Mouse (Mus musculus): ENCODE measurements around the gene Ptger1.

The Ptger1 gene

DNA sequence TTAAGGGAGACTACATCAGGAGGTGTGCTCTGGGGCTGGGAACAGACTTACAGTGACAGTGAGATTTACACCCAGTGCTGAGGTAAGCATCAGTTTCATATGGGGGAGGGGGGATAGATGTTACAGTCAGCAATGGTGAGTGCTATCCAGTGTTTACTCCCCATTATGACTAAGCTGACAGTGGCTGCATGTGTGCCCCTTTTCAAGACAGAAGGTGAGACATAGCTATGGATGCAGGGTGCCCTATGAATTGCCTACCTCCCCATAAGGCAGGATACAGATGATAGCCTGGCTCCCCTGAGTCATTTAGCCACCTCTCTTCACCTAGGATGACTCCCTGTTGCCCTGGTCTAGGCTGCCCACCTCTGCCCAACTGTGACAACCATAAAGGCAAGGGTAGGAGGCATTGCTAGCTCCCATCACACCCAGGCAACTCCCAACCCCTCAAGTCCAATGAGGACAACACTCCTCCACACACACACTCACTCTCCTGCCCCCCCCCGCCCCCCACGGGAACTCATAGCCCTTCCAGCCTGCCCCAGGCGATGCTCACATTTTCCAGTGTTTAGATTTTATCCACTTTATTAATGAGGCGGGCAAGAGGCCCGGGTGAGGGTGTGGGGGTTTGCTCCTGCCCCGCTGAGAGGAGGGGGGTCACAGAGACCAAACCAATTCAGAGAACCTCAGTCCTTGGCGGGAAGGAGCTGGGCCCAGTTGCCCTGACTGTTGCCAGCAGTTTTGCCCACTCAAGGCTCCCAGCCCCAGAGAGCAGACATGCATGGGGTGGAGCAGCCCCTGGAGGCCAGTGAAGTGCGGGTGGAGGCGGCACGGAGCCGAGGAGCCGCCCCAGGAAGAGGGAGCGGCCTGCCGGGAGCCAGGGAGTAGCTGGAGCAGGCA is at the start of gene Ptger1:
TSS of gene Ptger1 (plus strand) at position 710 of the 897 bp plus-strand sequence.
- DNase-seq (ENCODE audit: low read depth), result no peak

DNA sequence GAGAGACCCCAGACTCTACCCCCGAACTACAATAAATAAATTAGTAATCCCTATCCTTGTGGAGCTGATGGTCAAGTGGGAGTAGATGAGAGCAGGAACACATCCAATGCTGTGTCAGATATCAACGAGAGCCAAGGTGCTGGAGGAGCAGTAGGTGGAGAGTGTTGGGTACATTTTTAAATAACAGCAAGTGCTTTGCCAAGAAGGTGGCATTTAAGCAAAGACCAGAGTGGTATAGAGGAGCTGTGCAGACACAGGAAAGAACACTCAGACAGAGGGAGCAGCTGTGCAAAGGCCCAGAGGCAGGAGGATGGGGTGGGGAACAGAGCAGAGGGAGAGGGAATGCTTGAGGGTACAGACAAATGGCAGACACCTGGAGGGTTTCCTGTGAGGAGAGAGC is 49.4 kb upstream of the Ptger1 start:
- DNase-seq (ENCODE audit: low read depth), result no peak

DNA sequence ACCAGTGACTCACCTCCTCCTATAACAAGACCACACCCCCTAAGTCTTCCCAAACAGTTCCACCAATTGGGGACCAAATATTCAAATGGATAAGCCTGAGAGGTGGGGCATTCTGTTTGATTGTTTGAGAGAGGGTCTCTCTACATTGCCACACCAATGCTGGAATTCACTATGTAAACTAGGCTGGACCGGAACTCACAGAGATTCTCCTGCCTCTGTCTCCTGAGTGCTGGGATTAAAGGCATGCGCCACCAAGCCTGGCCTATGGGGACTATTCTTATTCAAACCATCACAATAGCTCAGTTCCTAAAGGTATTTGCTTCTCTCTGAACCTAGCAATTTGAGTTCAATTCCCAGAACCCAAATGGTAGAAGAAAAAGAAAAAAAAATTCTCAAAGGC is 47.9 kb upstream of the Ptger1 start:
- no peak for DNase-seq (ENCODE audit: low read depth)

DNA sequence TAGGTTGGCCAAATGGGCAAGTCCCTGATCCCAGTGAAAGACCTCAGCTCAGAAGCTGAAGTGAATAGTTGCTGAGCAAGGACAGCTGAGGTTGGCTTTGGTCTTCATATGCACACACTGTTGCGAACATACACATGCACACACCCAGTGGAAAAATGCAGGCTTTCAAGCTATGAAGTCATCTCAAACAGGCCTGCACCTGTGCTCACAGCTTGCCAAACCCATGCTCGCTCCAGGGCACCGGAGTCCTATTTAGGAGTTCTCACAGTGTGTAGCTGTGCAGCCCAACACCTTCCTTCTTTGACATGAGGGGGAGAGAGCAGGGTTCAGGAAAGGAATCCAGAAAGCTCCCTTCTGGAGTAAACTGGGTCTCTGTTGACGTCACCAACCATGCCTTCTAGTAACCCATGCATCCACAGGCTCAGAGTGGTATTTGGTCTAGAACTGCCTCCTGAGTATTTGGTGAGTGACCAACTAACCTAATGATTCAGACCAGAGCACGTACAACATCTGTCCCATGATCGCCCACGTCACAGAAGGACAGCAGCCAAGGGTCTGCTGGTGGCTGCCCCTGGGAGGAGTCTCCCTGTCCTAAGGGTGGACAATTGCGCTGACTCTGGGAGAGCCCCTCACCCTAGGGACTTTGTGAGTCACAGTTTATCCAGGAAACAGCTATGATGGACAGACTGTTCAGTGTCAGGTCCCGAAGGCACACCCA is 46.8 kb upstream of the Ptger1 start:
- no peak for DNase-seq (ENCODE audit: low read depth)

DNA sequence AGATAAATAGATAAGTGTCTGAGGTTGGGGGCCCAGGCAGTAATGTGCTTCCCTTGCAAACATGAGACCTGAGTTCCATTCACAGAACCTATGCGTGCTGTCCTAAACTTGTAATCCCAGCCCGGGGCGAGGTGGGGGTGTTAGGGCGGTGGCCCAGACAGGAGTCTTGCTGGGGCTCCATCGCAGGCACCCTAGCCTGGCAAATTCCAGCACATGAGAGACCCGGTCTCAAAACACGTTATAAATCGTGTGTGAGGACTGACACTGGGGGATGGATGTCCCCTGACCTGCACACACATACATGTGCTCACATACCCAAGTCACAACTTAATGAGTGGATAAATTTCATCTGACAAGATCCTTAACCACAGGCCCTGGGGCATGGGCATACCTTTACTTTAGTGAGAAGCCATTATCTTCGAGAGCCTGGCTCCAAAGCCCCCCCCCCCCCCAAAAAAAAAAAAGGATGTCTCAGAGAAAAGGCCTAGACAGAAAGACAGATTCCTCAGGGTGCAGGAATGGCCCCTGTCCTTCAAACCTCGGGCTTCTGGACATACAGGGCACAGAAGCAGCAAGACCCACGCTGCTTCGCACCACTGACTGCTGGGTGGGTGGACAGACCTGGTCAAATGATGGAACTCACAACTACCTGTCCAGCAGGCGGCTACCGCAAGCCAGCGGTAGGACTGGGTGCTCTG is 44.6 kb upstream of the Ptger1 start:
- DNase-seq (ENCODE audit: low read depth), result no peak

DNA sequence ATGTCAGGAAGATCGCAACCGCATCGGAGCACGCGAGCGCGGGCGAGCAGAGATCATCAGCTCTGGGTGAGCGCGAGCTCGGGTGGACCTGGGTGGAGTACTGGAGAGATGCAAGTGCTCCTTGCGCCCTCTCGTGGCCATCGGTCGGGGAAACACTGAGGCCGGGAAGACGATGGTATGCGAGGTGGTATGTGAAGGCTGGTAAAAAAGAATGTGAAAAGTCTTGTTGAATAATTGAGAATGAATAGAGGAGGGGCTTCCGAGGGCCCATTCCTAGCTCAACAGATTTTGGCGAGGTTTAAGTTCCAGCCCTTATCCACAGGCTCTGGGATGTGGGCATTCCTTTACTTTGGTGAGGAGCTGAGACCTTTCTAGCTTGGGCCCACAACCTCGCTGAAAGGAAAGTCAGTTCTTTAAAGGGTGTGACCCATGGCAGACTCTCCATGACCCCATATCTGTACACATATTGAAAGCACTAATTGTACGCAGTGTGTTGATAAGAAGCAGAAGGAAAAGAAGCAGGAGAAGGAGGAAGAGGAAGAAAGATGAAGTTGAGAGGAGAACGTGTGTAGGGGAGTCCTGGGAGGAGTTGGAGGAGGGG is 44.0 kb upstream of the Ptger1 start:
- peak; percentile 77 for DNase-seq (ENCODE audit: low read depth)

DNA sequence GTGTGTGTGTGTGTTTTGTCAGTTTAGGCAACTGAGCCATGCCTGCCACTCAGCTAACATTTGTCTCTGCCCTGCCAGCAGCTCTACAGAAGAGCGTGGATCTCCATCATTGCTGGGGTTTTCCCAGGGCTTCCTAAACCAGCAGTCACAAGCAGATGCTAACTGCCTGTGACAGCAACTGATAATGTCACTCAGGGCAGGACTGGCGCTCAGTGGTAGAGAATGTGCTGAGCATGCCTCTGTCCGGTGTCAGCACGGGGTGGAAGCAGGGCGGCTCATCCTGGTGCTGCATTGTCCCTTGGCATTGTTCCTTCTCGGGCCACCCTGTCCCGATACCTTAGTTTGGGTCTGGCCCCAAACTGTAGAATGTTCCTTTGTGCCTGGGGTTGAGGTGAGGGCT is 42.9 kb upstream of the Ptger1 start:
- no peak for DNase-seq (ENCODE audit: low read depth)

DNA sequence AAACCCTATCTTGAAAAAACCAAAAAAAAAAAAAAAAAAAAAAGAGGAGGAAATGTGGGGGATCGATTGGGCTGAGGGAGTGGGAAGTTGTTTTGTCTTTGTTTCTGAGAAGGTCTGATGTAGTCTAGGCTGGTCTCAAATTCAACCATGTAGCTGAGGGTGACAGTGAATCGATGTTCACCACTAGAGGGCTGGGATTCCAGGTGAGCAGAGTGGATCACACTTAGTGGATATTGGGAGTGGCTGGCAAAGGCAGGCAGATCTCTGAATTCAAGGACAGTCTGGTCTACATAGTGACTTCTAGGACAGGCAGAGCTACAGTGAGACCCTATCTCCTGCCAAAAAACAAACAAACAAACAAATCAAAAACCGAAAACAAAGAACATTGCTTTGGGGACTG is 41.7 kb upstream of the Ptger1 start:
- no peak for DNase-seq (ENCODE audit: low read depth)

DNA sequence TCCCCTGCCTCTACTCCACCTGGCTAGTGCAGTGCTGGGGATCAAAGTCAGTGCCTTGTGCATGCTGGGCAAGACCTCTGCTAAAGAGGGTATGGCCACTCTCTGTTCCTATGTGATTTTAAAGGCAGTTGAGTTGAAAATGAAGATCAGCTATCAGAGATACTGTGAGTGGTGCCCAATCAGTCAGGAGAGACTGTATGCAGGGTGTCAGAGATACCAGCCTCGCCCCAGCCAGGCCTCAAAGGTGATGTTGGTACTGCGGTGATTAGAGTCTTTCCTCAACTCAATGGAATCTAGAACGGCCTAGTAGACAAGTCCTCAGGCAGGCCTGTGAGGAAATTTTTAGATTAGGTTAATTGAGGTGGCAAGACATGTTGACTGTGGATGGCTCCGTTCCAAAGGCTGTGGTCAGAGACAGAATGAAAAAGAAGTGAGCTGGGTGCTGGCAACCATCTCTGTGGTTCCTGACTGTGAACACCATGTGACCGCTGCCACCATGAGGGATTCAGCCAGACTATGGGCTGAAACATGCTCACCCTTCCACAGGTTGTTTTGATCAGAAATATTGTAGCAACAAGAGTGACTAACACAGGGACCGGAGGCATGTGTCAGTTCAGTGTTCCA is 40.7 kb upstream of the Ptger1 start:
- no peak for DNase-seq (ENCODE audit: low read depth)

DNA sequence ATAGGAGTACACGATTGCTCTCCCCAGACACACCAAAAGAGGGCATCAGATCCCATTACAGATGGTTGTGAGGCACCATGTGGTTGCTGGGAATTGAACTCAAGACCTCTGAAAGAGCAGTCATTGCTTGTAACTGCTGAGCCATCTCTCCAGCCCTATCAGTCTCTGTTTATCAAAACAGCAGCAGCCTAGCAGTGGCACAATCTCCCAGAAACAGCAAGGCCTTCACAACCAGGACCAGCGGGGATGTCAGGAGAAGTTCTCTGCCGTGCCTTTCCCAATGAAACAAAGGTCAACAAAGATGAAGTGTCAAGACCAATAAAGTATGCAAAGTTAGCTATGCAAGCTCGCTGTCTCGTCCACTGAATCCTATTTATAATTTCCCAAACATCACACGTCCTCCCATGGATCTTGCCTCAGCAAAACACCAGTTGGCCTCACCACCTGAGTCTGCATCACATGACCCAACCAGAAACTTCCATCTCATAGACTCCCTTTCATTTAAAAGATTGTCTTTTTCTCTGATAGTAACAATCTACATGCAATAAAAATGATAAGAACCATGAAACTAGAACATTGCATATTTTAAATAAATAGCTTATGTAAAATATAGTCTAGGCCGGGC is 34.3 kb upstream of the Ptger1 start:
- DNase-seq (ENCODE audit: low read depth), result no peak

DNA sequence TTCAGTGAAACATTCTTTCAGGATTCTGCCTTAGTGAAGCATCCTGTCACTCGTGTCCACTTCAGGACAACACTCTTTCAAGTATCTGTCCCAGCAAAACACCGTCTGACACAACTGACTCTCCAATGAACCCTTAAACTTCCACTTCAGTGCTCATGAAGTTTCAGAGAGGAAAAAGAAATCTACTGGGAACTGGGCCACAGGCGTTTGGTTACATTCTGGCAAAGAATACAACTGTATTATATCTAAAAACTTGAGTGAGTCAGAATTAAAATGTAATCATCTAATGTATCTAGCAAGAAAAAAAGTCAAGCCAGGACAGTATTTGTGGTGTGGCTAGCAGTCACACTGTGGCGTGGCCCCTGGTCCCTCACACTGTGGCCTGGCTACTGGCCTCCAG is 27.6 kb upstream of the Ptger1 start:
- no peak for DNase-seq (ENCODE audit: low read depth)

DNA sequence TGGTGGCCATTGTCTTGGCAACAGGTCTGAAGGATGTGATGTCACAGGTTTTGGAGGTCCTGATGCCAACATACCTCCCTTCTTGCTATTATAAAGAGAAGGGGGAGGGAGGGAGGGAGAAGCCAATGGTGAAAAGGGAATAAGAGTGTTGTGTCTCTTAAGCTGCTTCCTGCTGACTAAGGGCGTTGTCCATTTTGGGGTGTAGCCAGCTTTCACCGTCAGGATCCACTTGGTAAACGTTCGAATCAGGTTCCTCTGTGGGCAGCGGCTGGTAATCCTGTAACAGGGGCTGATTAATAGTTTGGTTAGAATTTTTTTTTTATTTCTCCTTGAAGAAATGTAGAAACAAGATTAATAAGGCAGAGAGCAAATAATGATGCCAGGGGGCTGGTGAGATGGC is 26.8 kb upstream of the Ptger1 start:
- no peak for DNase-seq (ENCODE audit: low read depth)

DNA sequence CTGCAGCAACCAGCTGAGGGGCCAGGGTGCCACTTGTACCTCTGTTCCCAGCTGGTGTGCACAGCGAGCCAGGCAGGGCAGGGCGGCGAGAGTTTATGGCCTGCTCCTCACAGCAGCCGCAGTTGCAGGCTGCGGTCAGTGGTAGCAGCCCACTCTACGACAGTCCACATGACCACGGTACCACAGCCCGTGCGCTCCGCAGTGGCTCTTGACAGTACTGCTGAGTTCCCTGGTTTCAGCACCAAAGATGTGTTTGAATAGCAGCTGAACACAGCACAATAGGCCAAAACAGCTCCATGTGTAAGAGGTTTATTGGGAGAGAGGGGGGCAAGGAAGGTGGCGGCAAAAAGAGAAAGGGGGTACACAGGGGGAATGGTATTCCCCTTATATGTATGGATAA is 19.0 kb upstream of the Ptger1 start:
- no peak for DNase-seq (ENCODE audit: low read depth)

DNA sequence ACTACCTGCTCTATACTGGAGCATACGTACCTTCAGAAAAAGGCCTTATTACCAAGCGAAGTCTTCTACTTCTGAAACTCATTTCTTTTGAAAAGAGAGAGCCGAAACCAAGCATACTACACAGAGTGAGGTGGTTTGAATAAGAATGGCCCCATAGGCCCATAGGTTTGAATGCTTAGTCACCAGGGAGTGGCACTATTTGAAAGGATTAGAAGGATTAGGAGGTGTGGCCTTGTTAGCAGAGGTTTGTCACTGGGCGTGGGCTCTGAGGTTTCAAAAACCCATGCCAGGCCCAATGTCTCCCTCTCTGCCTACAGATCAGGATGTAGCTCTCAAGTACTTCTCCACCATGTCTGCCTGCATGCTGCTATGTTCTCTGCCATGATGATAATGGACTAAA is 18.4 kb upstream of the Ptger1 start:
- no peak for DNase-seq (ENCODE audit: low read depth)

DNA sequence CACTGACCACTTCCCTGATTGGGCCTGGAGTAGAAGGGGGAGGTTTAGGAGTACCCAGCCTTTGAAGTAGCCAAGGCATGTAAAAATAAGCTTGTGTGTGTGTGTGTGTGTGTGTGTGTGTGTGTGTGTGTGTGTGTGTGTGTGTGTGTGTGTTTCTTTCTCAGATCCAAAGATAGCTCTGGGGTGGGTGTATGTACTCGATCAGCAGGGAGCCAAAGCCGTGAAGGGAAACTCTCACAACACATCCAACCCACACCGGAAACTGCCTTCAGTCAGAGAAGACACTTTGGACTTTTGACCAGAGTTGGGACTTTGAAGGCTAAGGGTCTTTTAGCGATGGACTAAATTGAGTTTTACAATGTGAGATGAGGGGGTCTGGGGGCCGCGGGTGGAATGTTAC is 16.8 kb upstream of the Ptger1 start:
- DNase-seq (ENCODE audit: low read depth), result no peak

DNA sequence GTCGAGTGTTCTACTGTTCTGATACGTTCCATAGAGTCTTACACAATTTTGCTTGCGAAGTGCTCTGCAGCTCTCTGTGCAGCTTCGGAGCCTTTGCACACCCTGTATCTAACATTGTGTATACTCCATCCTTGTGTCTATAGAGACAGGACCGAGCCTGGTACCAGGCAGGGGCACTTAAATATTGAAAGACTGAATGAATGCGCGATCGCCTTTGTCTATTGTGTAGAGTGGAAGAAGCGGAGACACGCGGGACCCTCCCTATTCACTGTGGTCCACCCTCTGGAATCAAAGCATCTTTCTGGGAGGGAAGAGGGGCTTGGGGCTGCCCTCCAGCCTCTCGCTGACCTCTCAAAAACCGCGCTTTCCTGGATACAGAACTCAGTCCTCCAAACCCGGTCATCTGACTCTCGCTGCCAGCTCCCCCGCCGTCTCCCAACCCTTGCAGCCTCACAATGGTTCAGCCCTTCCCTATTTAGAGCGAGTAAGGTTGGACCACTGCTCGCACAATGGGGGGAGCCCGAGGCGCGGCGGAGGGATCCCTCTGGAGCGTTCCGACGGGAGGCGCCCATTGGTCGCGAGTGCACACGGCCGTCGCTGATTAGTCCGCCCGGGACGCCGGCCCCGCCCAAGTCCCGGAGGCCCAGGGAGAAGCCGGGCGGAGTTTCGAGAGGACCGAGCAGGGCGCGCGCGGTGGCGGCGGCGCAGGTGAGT is 14.3 kb upstream of the Ptger1 start, which contains the start of gene Gipc1:
TSS of gene Gipc1 (plus strand) at position 648 of the 714 bp plus-strand sequence.
- DNase-seq (ENCODE audit: low read depth), result peak; percentile 98

DNA sequence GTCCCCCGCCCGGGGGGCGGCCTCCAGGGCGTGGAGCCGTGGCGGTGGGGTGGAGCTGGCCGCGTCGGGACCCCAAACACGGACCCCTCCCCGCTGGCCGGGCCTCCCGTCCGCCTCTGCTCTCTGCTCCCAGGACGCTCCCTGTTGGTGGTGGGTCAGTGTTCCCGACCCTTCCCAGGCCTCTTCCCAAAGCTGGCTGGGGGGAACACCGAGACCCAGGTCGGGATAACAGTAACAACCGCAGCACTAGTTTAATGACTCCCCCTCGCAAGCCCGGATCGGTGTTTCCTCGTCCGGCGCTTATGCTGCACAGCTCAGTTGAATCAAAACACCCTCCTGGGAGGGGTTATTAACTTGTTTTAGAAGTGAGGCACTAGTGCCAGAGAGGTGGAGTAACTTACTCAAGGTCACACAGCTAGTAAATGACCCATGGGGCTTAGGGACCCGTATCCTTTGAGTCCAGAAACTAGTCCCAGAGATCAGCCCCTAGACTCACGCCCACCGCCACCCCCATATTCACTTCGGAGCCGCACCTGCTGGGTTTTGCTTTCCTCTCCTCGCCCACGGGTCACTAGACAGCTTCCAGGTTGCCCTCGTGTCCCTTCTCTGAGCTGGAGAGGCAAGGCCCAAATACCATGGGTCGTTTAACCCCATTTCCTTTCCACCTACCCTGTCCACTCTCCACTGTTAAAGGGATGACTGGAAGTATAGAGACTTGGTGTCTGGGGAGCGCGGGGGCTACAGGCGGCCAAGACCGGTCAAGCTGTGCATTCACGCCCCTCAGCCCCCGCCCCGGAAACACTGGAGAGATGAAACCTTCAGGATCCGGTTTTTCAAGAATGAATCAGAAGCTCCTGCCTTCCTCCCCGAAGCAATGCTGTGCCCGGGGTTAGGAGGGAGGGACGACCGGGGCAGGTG is 13.5 kb upstream of the Ptger1 start:
- DNase-seq (ENCODE audit: low read depth), result no peak

DNA sequence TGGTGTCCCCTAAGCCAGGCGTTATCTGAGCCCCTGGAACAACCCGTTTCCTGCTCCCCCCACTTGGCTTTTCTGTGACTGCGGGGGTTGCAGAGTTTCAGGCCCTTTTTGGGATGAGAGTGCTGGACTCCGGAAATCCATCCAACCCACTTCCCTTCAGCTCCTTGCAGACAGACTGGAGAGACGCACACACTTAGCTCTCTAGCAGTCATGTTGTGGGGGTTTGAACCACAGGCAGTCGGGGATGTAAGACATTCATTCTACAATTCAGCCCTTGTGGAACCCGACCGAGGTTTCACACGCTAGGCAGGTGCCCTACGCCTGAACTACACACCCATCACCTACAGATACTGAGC is 12.8 kb upstream of the Ptger1 start:
- DNase-seq (ENCODE audit: low read depth), result no peak

DNA sequence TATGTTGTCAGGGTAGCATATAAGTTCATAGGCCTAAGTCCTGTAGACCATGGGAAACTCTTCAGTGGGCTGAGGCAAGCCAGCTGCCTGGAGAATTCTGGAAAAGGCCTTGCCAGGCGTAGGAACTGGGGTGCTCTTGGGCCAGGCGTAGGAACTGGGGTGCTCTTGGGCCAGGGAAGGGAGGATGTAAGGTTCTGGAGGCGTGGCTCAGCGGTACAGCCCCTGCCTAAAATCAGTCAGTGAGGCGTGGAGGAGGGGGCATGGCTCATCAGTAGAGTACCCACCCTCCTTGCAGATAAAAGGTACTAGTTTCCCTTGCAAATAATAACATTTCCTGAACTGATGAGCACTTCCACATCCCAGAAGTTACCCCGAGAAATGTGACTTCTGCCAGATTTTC is 11.8 kb upstream of the Ptger1 start:
- DNase-seq (ENCODE audit: low read depth), result no peak

DNA sequence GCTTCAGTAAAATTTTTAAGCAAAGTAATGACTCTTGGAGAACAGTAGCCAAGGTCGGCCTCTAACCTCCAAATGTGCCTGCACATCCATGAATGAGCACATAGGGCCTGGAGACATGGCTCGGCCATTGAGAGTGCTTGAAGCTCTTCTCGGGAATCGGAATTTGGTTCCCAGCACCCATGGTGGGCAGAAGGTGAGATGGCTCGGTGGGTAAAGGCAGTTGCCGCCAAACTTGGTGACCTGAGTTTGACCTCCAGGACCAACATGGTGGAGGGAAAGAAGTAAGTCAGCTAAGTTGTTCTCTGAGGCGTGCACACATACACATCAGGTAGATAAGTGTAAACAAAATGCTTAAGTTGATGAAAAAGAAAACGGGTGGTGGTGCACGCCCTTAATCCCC is 10.4 kb upstream of the Ptger1 start:
- DNase-seq (ENCODE audit: low read depth), result no peak
